Mouse (Mus musculus): Measurements from ENCODE around the gene Kmt5b. TPM values are rescaled to one million over a fixed set of nuclear protein-coding genes. Genes with fewer than 3 reads are reported as not detected.

The Kmt5b gene
- total and polyA plus RNA-seq, 3 experiments, result 14.9 to 23.9 TPM; not detected in 1

GRCm38 (mm10) chr19:3719362-3719891 lies 47.8 kb upstream of the Kmt5b start (continued):
- TF ChIP-seq ZKSCAN1 (IDR thresholded peaks at IDR 0.05; ENCODE audit: low read depth, low read length), result no peak
- no peak for TF ChIP-seq POLR2AphosphoS5 (IDR thresholded peaks at IDR 0.05; ENCODE audit: borderline replicate concordance, low read depth, low read length)
- TF ChIP-seq CHD2 (IDR thresholded peaks at IDR 0.05; ENCODE audit: low read length), result no peak
- TF ChIP-seq JUND (IDR thresholded peaks at IDR 0.05; ENCODE audit: low read depth, low read length), result no peak

DNA sequence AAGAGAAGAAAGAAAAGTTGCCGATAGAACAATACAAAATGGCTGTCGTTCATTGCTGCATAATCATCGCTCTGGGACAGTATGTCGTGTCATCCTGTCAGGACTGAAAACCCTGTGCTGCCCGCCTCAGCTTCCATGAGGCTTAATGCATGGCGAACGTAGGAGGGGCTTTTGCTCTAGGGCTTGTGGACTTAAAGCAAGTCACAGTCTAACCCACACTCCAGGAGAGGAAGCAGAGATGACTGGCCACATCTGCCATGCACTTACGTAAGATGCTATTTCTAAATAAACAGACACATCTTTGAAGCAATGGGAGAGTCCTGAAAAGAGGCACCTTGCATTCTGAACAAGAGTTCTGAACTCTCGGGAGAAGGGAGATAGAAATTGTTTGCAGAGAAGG lies 44.1 kb upstream of the Kmt5b start:
- H3K27me3 ChIP-seq (ENCODE audit: control insufficient read depth in 1 of 2, insufficient read depth in 2 of 2, low read length in 2 of 2), result no peaks in the 10 kb centered on the region
- H3K27ac ChIP-seq (ENCODE audit: control insufficient read depth, low read depth, low read length), result no peak overlapping the region
- H3K36me3 ChIP-seq (ENCODE audit: control insufficient read depth in 1 of 2, insufficient read depth in 2 of 2, low read length in 2 of 2), result no peaks in the 10 kb centered on the region
- no peak for DNase-seq (ENCODE audit: low read depth, low spot score)
- H3K4me3 ChIP-seq (ENCODE audit: control insufficient read depth in 1 of 2, insufficient read depth in 1 of 2, low read depth in 2 of 2, low read length in 2 of 2), result no peak overlapping the region
- no peaks in the 10 kb centered on the region for H3K9me3 ChIP-seq (replicated peaks; ENCODE audit: insufficient read depth, low read length)
- H3K4me1 ChIP-seq (ENCODE audit: control insufficient read depth in 1 of 2, insufficient read depth in 2 of 2, low read length in 2 of 2), result no peaks in the 10 kb centered on the region
- H3K9ac ChIP-seq (ENCODE audit: control insufficient read depth, low read depth, low read length, poor library complexity, severe bottlenecking), result no peak overlapping the region
- TF ChIP-seq USF1 (IDR thresholded peaks at IDR 0.05; ENCODE audit: low read depth, low read length), result no peak
- TF ChIP-seq E2F4 (IDR thresholded peaks at IDR 0.05; ENCODE audit: borderline replicate concordance, low read depth, low read length), result no peak
- TF ChIP-seq MAX (IDR thresholded peaks at IDR 0.05; ENCODE audit: low read length), result no peak
- no peak for TF ChIP-seq GABPA (IDR thresholded peaks at IDR 0.05; ENCODE audit: low read depth, low read length)
- TF ChIP-seq HCFC1 (IDR thresholded peaks at IDR 0.05; ENCODE audit: low read depth, low read length), result no peak
- TF ChIP-seq MYC (IDR thresholded peaks at IDR 0.05; ENCODE audit: low read depth, low read length), result no peak
- no peak for TF ChIP-seq MXI1 (IDR thresholded peaks at IDR 0.05; ENCODE audit: low read depth, low read length)
- no peak for TF ChIP-seq RAD21 (IDR thresholded peaks at IDR 0.05; ENCODE audit: low read depth, low read length)
- no peak for TF ChIP-seq CHD1 (IDR thresholded peaks at IDR 0.05; ENCODE audit: low read depth, low read length)
- TF ChIP-seq SMC3 (IDR thresholded peaks at IDR 0.05; ENCODE audit: low read depth, low read length), result no peak
- TF ChIP-seq MAZ (IDR thresholded peaks at IDR 0.05; ENCODE audit: low read depth, low read length), result no peak
- TF ChIP-seq TBP (IDR thresholded peaks at IDR 0.05; ENCODE audit: low read depth, low read length), result no peak
- no peaks in the 10 kb centered on the region; the same call in 1 of the 2 replicates for H3K79me2 ChIP-seq (ENCODE audit: control insufficient read depth, insufficient read depth, low read length, poor library complexity)

DNA sequence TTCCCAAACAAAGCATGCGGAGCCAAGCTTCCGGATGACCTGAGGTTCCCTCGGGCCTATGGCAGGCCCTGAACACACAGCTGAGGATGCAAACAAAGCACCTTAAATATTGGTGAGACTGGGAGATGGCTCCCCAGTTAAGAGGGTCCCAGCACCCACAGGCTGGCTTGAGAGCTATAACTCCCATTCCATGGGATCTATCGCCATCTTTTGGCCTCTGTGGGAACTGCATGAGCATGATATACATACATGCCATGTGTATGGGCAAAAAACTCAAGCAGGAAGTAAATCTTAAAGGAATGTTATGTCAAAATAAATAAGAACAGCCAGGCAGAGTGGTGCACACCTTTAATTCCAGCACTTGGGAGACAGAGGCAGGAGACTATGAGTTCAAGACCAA lies 43.3 kb upstream of the Kmt5b start:
- Histone ChIP-seq H3K4me1 (ENCODE audit: control insufficient read depth in 1 of 2, insufficient read depth in 2 of 2, low read length in 2 of 2) (no peaks in the 10 kb centered on the region), H3K27ac (ENCODE audit: control insufficient read depth, low read depth, low read length) (no peak overlapping the region), H3K9ac (ENCODE audit: control insufficient read depth, low read depth, low read length, poor library complexity, severe bottlenecking) (no peak overlapping the region), H3K36me3 (ENCODE audit: control insufficient read depth in 1 of 2, insufficient read depth in 2 of 2, low read length in 2 of 2) (no peaks in the 10 kb centered on the region), H3K4me3 (ENCODE audit: control insufficient read depth in 1 of 2, insufficient read depth in 1 of 2, low read depth in 2 of 2, low read length in 2 of 2) (no peak overlapping the region), H3K9me3 (replicated peaks; ENCODE audit: insufficient read depth, low read length) (no peaks in the 10 kb centered on the region), H3K27me3 (ENCODE audit: control insufficient read depth in 1 of 2, insufficient read depth in 2 of 2, low read length in 2 of 2) (no peaks in the 10 kb centered on the region), H3K79me2 (ENCODE audit: control insufficient read depth, insufficient read depth, low read length, poor library complexity) (no peaks in the 10 kb centered on the region; the same call in 1 of the 2 replicates)
- DNase-seq (ENCODE audit: low read depth, low spot score), result peak; percentile 80
- TF ChIP-seq NRF1 (IDR thresholded peaks at IDR 0.05; ENCODE audit: insufficient read depth, low read depth, low read length, poor library complexity, severe bottlenecking) (no peak), RAD21 (IDR thresholded peaks at IDR 0.05; ENCODE audit: low read depth, low read length) (peak; percentile 87), USF1 (IDR thresholded peaks at IDR 0.05; ENCODE audit: low read depth, low read length) (no peak), CHD2 (IDR thresholded peaks at IDR 0.05; ENCODE audit: low read length) (no peak), SMC3 (IDR thresholded peaks at IDR 0.05; ENCODE audit: low read depth, low read length) (peak; percentile 61), ETS1 (IDR thresholded peaks at IDR 0.05; ENCODE audit: low read depth, low read length) (no peak), MEF2A (IDR thresholded peaks at IDR 0.05; ENCODE audit: extremely low read depth, insufficient replicate concordance, low read depth, low read length, poor library complexity, severe bottlenecking) (no peak), SIN3A (IDR thresholded peaks at IDR 0.05; ENCODE audit: low read length) (0 out of 2 replicates have a peak, but pooled peaks have one; percentile 39), CHD1 (IDR thresholded peaks at IDR 0.05; ENCODE audit: low read depth, low read length) (no peak), RCOR1 (IDR thresholded peaks at IDR 0.05; ENCODE audit: low read depth, low read length) (no peak), POLR2A (IDR thresholded peaks at IDR 0.05; ENCODE audit: control insufficient read depth in 1 of 2, insufficient read depth in 1 of 2, low read depth in 1 of 2, low read length in 2 of 2, poor library complexity in 1 of 2) (no peak), USF2 (IDR thresholded peaks at IDR 0.05; ENCODE audit: borderline replicate concordance in 1 of 2, insufficient read depth in 1 of 2, low read depth in 1 of 2, low read length in 2 of 2) (no peak), UBTF (IDR thresholded peaks at IDR 0.05; ENCODE audit: borderline replicate concordance, insufficient read depth, low read depth, low read length) (no peak), EP300 (IDR thresholded peaks at IDR 0.05; ENCODE audit: low read depth in 1 of 2, low read length in 2 of 2) (no peak), TCF12 (IDR thresholded peaks at IDR 0.05; ENCODE audit: low read depth, low read length) (no peak), MYC (IDR thresholded peaks at IDR 0.05; ENCODE audit: low read depth, low read length) (peak; percentile 71), MYB (IDR thresholded peaks at IDR 0.05; ENCODE audit: low read depth, low read length) (no peak), E2F4 (IDR thresholded peaks at IDR 0.05; ENCODE audit: borderline replicate concordance, low read depth, low read length) (no peak), KAT2A (conservative IDR thresholded peaks at IDR 0.05; ENCODE audit: low read depth, low read length) (no peak)
